Mouse (Mus musculus): ENCODE measurements at regions not wholly inside any gene's neighbourhood (a gene's known extent, or its start where the extent isn't known, plus 50 kb on each side); places are given as distances from the start of the nearest gene placed in this dataset.
"Not testable (repeated sequence)": the region's sequence is repeated elsewhere in the genome, so short reads cannot be mapped to it uniquely, and the experiment has no call there.

- no peak for DNase-seq (ENCODE audit: low spot score in 2 of 2)
Measured at GRCm38 (mm10) chr8:78068087-78068910, 144.8 kb upstream of the Ttc29 start.

GRCm38 (mm10) chr8:78073821-78074220, 139.3 kb upstream of the Ttc29 start:
- no peak for DNase-seq (ENCODE audit: low spot score in 2 of 2)

- DNase-seq (ENCODE audit: low spot score in 2 of 2): no peak
Measured at GRCm38 (mm10) chr8:78077122-78077521, 136.0 kb upstream of the Ttc29 start.

GRCm38 (mm10) chr8:78081395-78081794, 131.7 kb upstream of the Ttc29 start:
- not testable (repeated sequence) for DNase-seq (ENCODE audit: low spot score in 2 of 2)

- DNase-seq (ENCODE audit: low spot score in 2 of 2): no peak
Measured at GRCm38 (mm10) chr8:78083012-78083411, 130.1 kb upstream of the Ttc29 start.

- no peak for DNase-seq (ENCODE audit: low spot score in 2 of 2)
Measured at GRCm38 (mm10) chr8:78086361-78086760, 126.7 kb upstream of the Ttc29 start.

GRCm38 (mm10) chr8:78090382-78091122, 122.5 kb upstream of the Ttc29 start:
- no peak for DNase-seq (ENCODE audit: low spot score in 2 of 2)

- DNase-seq (ENCODE audit: low spot score in 2 of 2): no peak
Measured at GRCm38 (mm10) chr8:78096383-78096782, 116.7 kb upstream of the Ttc29 start.

GRCm38 (mm10) chr8:78098191-78098745, 114.8 kb upstream of the Ttc29 start:
- no peak for DNase-seq (ENCODE audit: low spot score in 2 of 2)

GRCm38 (mm10) chr8:78099091-78099490, 114.0 kb upstream of the Ttc29 start:
- no peak for DNase-seq (ENCODE audit: low spot score in 2 of 2)

GRCm38 (mm10) chr8:78107339-78107738, 105.8 kb upstream of the Ttc29 start:
- no peak for DNase-seq (ENCODE audit: low spot score in 2 of 2)

GRCm38 (mm10) chr8:78110003-78110649, 103.0 kb upstream of the Ttc29 start:
- DNase-seq (ENCODE audit: low spot score in 2 of 2): no peak

- no peak for DNase-seq (ENCODE audit: low spot score in 2 of 2)
Measured at GRCm38 (mm10) chr8:78113105-78113504, 100.0 kb upstream of the Ttc29 start.

GRCm38 (mm10) chr8:78114512-78114911, 98.6 kb upstream of the Ttc29 start:
- no peak for DNase-seq (ENCODE audit: low spot score in 2 of 2)

GRCm38 (mm10) chr8:78117191-78117590, 95.9 kb upstream of the Ttc29 start:
- DNase-seq (ENCODE audit: low spot score in 2 of 2): no peak

GRCm38 (mm10) chr8:78118493-78118892, 94.6 kb upstream of the Ttc29 start:
- no peak for DNase-seq (ENCODE audit: low spot score in 2 of 2)

- DNase-seq (ENCODE audit: low spot score in 2 of 2): peak in 1 of 2 experiments; percentile 32
Measured at GRCm38 (mm10) chr8:78119682-78120081, 93.4 kb upstream of the Ttc29 start.

GRCm38 (mm10) chr8:78124248-78124647, 88.8 kb upstream of the Ttc29 start:
- no peak for DNase-seq (ENCODE audit: low spot score in 2 of 2)

- peak; percentile 31 to 46 for DNase-seq (ENCODE audit: low spot score in 2 of 2)
Measured at GRCm38 (mm10) chr8:78127852-78128251, 85.2 kb upstream of the Ttc29 start.

- DNase-seq (ENCODE audit: low spot score in 2 of 2): no peak
Measured at GRCm38 (mm10) chr8:78129061-78129460, 84.0 kb upstream of the Ttc29 start.

GRCm38 (mm10) chr8:78139514-78139913, 73.6 kb upstream of the Ttc29 start:
- DNase-seq (ENCODE audit: low spot score in 2 of 2): not testable (repeated sequence)

GRCm38 (mm10) chr8:78147170-78147569, 65.9 kb upstream of the Ttc29 start:
- DNase-seq (ENCODE audit: low spot score in 2 of 2): no peak
